Mouse (Mus musculus): ENCODE measurements at regions not wholly inside any gene's neighbourhood (a gene's known extent, or its start where the extent isn't known, plus 50 kb on each side); places are given as distances from the start of the nearest gene placed in this dataset.

- TF ChIP-seq CTCF (conservative IDR thresholded peaks at IDR 0.05; ENCODE audit: low read length) = no peak
- TF ChIP-seq POU5F1 (IDR thresholded peaks at IDR 0.05; ENCODE audit: borderline replicate concordance, low read length) = no peak
- no peak for TF ChIP-seq NANOG (IDR thresholded peaks at IDR 0.05; ENCODE audit: borderline replicate concordance, low read length)
These were observed 576.5 kb upstream of the Adgrl2 start for GRCm38 (mm10) chr3:149566853-149567252.
